19 mouse cellular contexts compared by ENCODE assay signal in the genomic region with DNA sequence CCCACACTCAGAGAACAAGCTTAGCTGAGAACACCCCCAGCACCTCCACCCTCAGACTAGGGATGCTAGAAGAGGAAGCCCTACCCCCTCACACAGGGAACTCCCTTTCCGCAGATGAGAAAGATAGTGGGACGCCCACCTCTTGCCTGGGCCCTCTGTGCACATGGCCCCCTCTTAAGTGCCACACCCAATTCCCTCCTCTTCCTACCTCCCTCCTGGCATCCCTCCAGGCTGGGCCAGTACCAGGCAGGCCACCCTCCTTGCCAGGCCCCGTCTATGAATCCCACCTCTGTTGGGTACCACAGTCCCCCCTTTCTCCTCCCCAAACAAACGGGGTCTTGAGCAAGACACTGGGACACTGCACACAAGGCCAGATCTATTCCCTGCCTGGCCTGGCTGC. TPM values are rescaled to one million over a fixed set of nuclear protein-coding genes. Genes with fewer than 3 reads are reported as not detected.
DNase-seq lines count a peak whose midpoint lies in the region; ATAC-seq and TF ChIP-seq lines count a peak whose summit lies in the region.
"Had no signal": no experiment of that assay in that cellular context is flagged by ENCODE, and none has a peak within 500 bp of the region (broad histone marks: within the 10 kb centered on the region; RNA-seq: fewer than 3 reads in every experiment).

No protein-coding gene starts in this region.

- no peak overlapping the region for H3K9ac ChIP-seq in intestine, embryonic 16.5 days (ENCODE audit: low read depth, low read length)
- H3K9ac ChIP-seq: hindbrain, embryonic 12.5 days; midbrain, embryonic 12.5 days had no signal

- H3K4me1 ChIP-seq in intestine, embryonic 16.5 days (ENCODE audit: control insufficient read depth, insufficient read depth, low read length) = no peaks in the 10 kb centered on the region

- ATAC-seq in intestine, embryonic 16.5 days = no peak

- H3K36me3 ChIP-seq in intestine, embryonic 16.5 days (ENCODE audit: control insufficient read depth, insufficient read depth, low read length) = no peaks in the 10 kb centered on the region
- H3K36me3 ChIP-seq: embryonic facial prominence, embryonic 12.5 days; hindbrain, embryonic 12.5 days; midbrain, embryonic 12.5 days had no signal

- no peak overlapping the region for H3K27ac ChIP-seq in left cerebral cortex, adult 2 months
- no peak overlapping the region for H3K27ac ChIP-seq in intestine, embryonic 16.5 days (ENCODE audit: low read length)
- H3K27ac ChIP-seq: embryonic facial prominence, embryonic 12.5 days; hindbrain, embryonic 12.5 days; midbrain, embryonic 12.5 days had no signal

- H3K9me3 ChIP-seq in intestine, embryonic 16.5 days (ENCODE audit: control insufficient read depth, low read length) = no peaks in the 10 kb centered on the region
- H3K9me3 ChIP-seq: embryonic facial prominence, embryonic 12.5 days; hindbrain, embryonic 12.5 days; midbrain, embryonic 12.5 days had no signal

- WGBS in intestine, embryonic 16.5 days = 52% methylated on average over 4 of the region's 4 CpGs

- no peak overlapping the region for H3K4me2 ChIP-seq in intestine, embryonic 16.5 days (ENCODE audit: low read depth, low read length)
- H3K4me2 ChIP-seq: embryonic facial prominence, embryonic 12.5 days; hindbrain, embryonic 12.5 days; liver, embryonic 11.5 days; midbrain, embryonic 12.5 days had no signal

- H3K27me3 ChIP-seq in intestine, embryonic 16.5 days (replicated peaks; ENCODE audit: control insufficient read depth, insufficient read depth, low read length) = no peaks in the 10 kb centered on the region
- H3K27me3 ChIP-seq: hindbrain, embryonic 12.5 days had no signal

- no peak for TF ChIP-seq CTCF in left cerebral cortex, adult 2 months (IDR thresholded peaks at IDR 0.05)

- peak; percentile 43 to 64 for DNase-seq in cerebellum, postnatal 10 days
- DNase-seq in cerebellum, postnatal 4 days (ENCODE audit: low spot score in 2 of 2) = no peak
- peak; percentile 58 to 66 for DNase-seq in left cerebral cortex, postnatal 14 days (ENCODE audit: low spot score in 2 of 2)
- no peak for DNase-seq in left cerebral cortex, adult 2 months (ENCODE audit: extremely low spot score in 1 of 2, low spot score in 2 of 2)
- peak; percentile 80 to 86 for DNase-seq in right cerebral cortex, postnatal 10 days (ENCODE audit: low spot score in 2 of 2)
- no peak for DNase-seq in right cerebral cortex, postnatal 25 days
- no peak for DNase-seq in gastrocnemius, adult 8-10 months (ENCODE audit: low spot score in 2 of 2)
- DNase-seq: adrenal gland, adult 8-10 months; cerebellum, adult 18-20 months; gastrocnemius, postnatal 25 days; kidney, adult 18-20 months; kidney, postnatal 10 days; thymus, postnatal 25 days had no signal

- no peak overlapping the region for H3K4me3 ChIP-seq in left cerebral cortex, adult 2 months
- no peak overlapping the region for H3K4me3 ChIP-seq in intestine, embryonic 16.5 days (ENCODE audit: low read length)
- H3K4me3 ChIP-seq: embryonic facial prominence, embryonic 12.5 days; hindbrain, embryonic 12.5 days; midbrain, embryonic 12.5 days had no signal

- intact Hi-C loops in left cerebral cortex, postnatal 14 days (cut with DNase I) = no loop called here
- intact Hi-C loops in left cerebral cortex, adult 2 months (cut with DNase I) = no loop called here

RNA-seq across cellular contexts. Expression of a gene that starts 13.7 kb away (rescaled TPM):
- 100 to 1,000 TPM; 117 to 127 TPM for total RNA-seq in left cerebral cortex, postnatal 14 days (2021)
- 100 to 1,000 TPM; 144 to 177 TPM for total RNA-seq in left cerebral cortex, adult 2 months (2021)
- total RNA-seq in gastrocnemius, adult 8-10 months (2022) = under 1 TPM in 3 of 4 experiments, not detected in 1; 0.05 to 0.11 (median 0.07) TPM
- 0.06 and 0.13 TPM in 2 replicates for polyA plus RNA-seq in intestine, embryonic 16.5 days (2015; fragmentation: Nextera tagmentation; extraction: Ambion mirVana)
- total RNA-seq: common myeloid progenitor, adult 5-6 weeks had no signal
- polyA plus RNA-seq: liver, embryonic 11.5 days had no signal

Comparison
In these comparisons a context has a peak if more than half of its experiments do, and no peak if none do; other contexts are left out.
1. DNase-seq: peak in cerebellum, postnatal 10 days (2 of 2), left cerebral cortex, postnatal 14 days (2 of 2) and right cerebral cortex, postnatal 10 days (2 of 2); none in cerebellum, postnatal 4 days (0 of 2), left cerebral cortex, adult 2 months (0 of 2), right cerebral cortex, postnatal 25 days (single experiment) and gastrocnemius, adult 8-10 months (0 of 2).
2. RNA of a gene that starts 13.7 kb away (total RNA-seq): 144 to 177 TPM in left cerebral cortex, adult 2 months and 117 to 127 TPM in left cerebral cortex, postnatal 14 days; 0.05 to 0.11 TPM in gastrocnemius, adult 8-10 months; every median in the first group is over 100 times any median in the second.